Mouse (Mus musculus) lung, postnatal 25 days (tissue): Measurements from ENCODE around the gene Fgfrl1.
"Not testable (repeated sequence)": the region's sequence is repeated elsewhere in the genome, so short reads cannot be mapped to it uniquely, and the experiment has no call there.

ENCODE experiments used
- DNase-seq: peaks from one replicate; pipeline ENCODE4 v3.0.0; 2022; ENCODE audit warnings: low spot score

The Fgfrl1 gene

DNA sequence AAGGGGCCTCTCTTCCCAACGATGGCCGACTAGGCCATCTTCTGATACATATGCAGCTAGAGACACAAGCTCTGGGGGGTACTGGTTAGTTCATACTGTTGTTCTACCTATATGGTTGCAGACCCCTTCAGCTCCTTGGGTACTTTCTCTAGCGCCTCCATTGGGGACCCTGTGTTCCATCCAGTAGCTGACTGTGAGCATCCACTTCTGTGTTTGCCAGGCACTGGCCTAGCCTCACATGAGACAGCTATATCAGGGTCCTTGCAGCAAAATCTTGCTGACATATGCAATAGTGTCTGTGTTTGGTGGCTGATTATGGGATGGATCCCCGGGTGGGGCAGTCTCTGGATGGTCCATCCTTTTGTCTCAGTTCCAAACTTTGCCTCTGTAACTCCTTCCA lies 59.1 kb downstream of the Fgfrl1 start:
- DNase-seq: not testable (repeated sequence)
